Mouse (Mus musculus) thymus, adult 2 months (tissue): ENCODE results near the gene Arnt2.

Source experiments
- CTCF ChIP-seq: fragments of 200-500 bp; IDR thresholded peaks from 2 replicates; pipeline ENCODE4 v1.5.1; 2012; ENCODE audit warnings: mild to moderate bottlenecking, control low read depth, low read length, moderate library complexity, borderline replicate concordance; ENCODE audit not compliant: control insufficient read depth, poor library complexity, insufficient read depth; ENCODE audit errors: extremely low read depth
- POLR2A ChIP-seq: fragments of 200-500 bp; IDR thresholded peaks from 2 replicates; pipeline ENCODE4 v1.6.1; 2012; ENCODE audit warnings: mild to moderate bottlenecking, low read length, control low read depth, moderate library complexity; ENCODE audit not compliant: control insufficient read depth, poor library complexity, insufficient read depth; ENCODE audit errors: extremely low read depth

- TF ChIP-seq CTCF (no peak), POLR2A (no peak)
These were observed 206.0 kb downstream of the Arnt2 start for GRCm38 (mm10) chr7:84203981-84204380.
